Mouse (Mus musculus): ENCODE measurements at regions not wholly inside any gene's neighbourhood (a gene's known extent, or its start where the extent isn't known, plus 50 kb on each side); places are given as distances from the start of the nearest gene placed in this dataset.

DNA sequence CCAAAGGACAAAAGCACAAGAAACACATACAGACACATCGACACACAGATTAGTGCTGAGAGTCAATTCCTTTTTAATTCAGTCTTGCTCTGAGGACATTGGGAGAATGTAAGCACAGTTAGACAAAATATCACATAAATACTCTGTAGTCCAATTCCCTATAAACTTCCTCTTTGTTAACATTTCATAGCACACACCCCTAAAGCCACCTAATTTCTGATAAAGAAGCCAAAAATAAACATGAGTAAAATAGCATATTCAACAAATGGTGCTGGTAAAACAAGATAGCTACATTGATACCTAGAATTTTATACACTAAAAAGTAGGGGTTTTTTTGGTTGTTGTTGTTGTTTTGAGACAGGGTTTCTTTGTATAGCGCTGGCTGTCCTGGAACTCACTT lies 356.6 kb downstream of the Smarca1 start:
- no peak for ATAC-seq
- Histone ChIP-seq H3K36me3 (ENCODE audit: control insufficient read depth, insufficient read depth, low read length) (no peaks in the 10 kb centered on the region), H3K9me3 (replicated peaks; ENCODE audit: control insufficient read depth, low read length) (no peaks in the 10 kb centered on the region), H3K4me2 (ENCODE audit: low read length) (no peak overlapping the region), H3K27ac (ENCODE audit: low read depth, low read length) (no peak overlapping the region), H3K9ac (ENCODE audit: low read length) (no peak overlapping the region), H3K4me1 (ENCODE audit: control insufficient read depth, insufficient read depth, low read length) (no peaks in the 10 kb centered on the region), H3K27me3 (replicated peaks; ENCODE audit: control insufficient read depth, insufficient read depth, low read length) (no peaks in the 10 kb centered on the region), H3K4me3 (ENCODE audit: low read depth, low read length) (no peak overlapping the region)
- 91% methylated on average over 2 of the region's 2 CpGs for WGBS
- no peak for DNase-seq (ENCODE audit: low spot score)

DNA sequence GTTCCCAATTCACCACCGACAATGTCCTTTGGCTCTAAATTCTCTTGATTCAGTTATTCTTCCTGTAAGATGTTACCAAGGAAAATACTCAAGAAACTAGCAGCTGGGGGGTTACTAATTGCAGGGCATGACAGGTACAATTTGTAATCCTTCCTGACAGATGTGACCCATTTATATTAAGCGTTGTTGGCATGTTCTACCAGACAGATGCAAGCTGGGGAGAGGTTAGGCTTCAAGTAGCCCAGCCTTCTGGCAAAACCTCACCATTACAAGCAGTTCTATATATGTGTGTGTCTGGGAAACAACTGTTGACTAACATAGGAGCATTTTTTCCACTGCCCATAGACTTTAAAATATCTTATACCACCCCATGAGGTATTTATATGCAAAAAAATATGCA lies 397.7 kb downstream of the Smarca1 start:
- no peak overlapping the region for H3K4me2 ChIP-seq (ENCODE audit: low read length)
- H3K36me3 ChIP-seq (ENCODE audit: control insufficient read depth, insufficient read depth, low read length) = no peaks in the 10 kb centered on the region
- H3K4me1 ChIP-seq (ENCODE audit: control insufficient read depth, insufficient read depth, low read length) = no peaks in the 10 kb centered on the region
- no peaks in the 10 kb centered on the region for H3K9me3 ChIP-seq (replicated peaks; ENCODE audit: control insufficient read depth, low read length)
- no peak overlapping the region for H3K9ac ChIP-seq (ENCODE audit: low read length)
- no peak for ATAC-seq
- WGBS = 60% methylated on average over 2 of the region's 2 CpGs
- H3K27ac ChIP-seq (ENCODE audit: low read depth, low read length) = no peak overlapping the region
- no peak overlapping the region for H3K4me3 ChIP-seq (ENCODE audit: low read depth, low read length)
- H3K27me3 ChIP-seq (replicated peaks; ENCODE audit: control insufficient read depth, insufficient read depth, low read length) = no peaks in the 10 kb centered on the region
- no peak for DNase-seq (ENCODE audit: low spot score)

DNA sequence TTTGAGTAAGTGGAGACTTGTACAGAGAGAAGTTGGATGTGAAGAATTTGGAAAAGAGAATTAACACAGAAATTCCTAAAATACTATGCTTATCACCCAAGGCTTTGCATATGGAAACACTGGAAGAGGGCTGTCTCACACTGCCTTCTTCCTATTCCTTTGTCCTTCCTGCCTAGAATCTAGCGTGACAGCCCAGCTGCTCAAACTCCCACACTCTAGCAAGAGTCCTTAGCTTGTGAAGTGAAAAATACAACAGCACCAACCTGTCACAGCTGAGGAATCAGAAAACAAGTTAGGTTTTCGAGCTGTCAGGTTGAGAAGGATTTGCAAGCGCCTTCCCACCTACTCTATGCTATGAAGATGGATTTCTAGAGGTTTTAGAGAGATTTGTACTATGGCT lies 410.0 kb downstream of the Smarca1 start:
- Histone ChIP-seq H3K27ac (ENCODE audit: low read depth, low read length) (no peak overlapping the region), H3K9me3 (replicated peaks; ENCODE audit: control insufficient read depth, low read length) (no peaks in the 10 kb centered on the region), H3K9ac (ENCODE audit: low read length) (no peak overlapping the region), H3K4me1 (ENCODE audit: control insufficient read depth, insufficient read depth, low read length) (no peaks in the 10 kb centered on the region), H3K27me3 (replicated peaks; ENCODE audit: control insufficient read depth, insufficient read depth, low read length) (no peaks in the 10 kb centered on the region), H3K36me3 (ENCODE audit: control insufficient read depth, insufficient read depth, low read length) (no peaks in the 10 kb centered on the region), H3K4me2 (ENCODE audit: low read length) (no peak overlapping the region), H3K4me3 (ENCODE audit: low read depth, low read length) (no peak overlapping the region)
- 66% methylated on average over 3 of the region's 3 CpGs for WGBS
- DNase-seq (ENCODE audit: low spot score) (no peak), ATAC-seq (no peak)

DNA sequence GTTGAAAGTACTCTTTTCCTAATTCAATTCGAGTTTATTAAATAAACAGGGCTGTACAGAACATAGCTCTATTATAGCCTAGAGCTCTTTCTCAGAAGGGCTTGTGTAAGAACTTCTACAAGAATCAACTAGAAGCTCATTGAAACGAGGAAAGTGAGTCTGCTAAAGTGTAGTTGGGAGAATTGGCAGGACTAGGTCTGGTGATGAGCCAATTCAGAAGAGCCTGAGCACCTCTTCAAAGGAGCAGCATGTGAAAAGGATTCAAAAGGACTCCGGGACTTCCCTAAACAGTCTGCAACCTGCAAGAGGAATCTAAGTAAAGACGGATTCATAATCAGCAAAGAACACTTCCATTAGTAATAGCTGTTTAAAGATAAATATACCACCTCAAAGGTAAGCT lies 414.5 kb downstream of the Smarca1 start:
- Histone ChIP-seq H3K36me3 (ENCODE audit: control insufficient read depth, insufficient read depth, low read length) (no peaks in the 10 kb centered on the region), H3K4me3 (ENCODE audit: low read depth, low read length) (no peak overlapping the region)
- 44% methylated on average over 4 of the region's 4 CpGs for WGBS

DNA sequence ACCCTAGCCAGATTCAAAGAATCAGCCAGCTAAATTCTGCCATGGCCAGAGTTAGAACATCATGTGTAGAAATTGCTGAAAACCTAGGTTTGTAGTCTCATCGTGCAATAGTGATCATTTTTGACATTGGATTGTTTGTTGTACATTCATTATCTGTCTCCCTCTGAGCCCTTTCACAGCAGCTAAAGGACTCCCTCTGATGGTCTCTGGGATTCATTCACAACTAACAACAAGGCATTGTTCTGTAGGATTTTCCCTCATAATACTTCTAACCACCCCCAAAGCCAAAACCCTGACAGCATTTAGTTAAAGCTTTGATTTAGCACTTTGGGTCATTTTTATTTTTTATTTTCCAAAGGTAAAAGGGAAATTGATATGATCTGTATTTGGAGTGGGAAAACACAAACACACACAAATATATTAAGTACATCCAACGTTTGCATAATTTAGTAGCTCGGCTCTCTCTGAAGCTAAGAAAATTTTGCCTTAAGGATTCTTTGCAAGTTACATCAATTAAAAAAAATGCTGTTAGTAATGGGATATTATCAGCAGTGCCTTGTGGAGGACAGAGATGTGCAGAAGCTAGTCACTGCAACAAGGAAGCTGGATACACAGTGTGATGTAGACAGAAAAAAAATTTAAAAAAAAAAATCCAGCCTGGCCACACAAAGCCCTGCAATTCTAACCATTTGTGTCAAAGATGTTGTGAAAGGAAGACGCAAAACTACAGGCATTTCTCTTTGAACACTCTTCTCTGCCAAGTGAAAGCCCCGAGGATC lies 425.9 kb downstream of the Smarca1 start:
- ATAC-seq = peak; percentile 46; the same call in 1 of the 2 replicates

More for the DNA sequence above, 414.5 kb downstream of the Smarca1 start:
- no peak overlapping the region for H3K9ac ChIP-seq (ENCODE audit: low read length)
- no peak overlapping the region for H3K4me2 ChIP-seq (ENCODE audit: low read length)
- no peaks in the 10 kb centered on the region for H3K27me3 ChIP-seq (replicated peaks; ENCODE audit: control insufficient read depth, insufficient read depth, low read length)
- H3K4me1 ChIP-seq (ENCODE audit: control insufficient read depth, insufficient read depth, low read length) = no peaks in the 10 kb centered on the region
- no peaks in the 10 kb centered on the region for H3K9me3 ChIP-seq (replicated peaks; ENCODE audit: control insufficient read depth, low read length)
- no peak for DNase-seq (ENCODE audit: low spot score)
- H3K27ac ChIP-seq (ENCODE audit: low read depth, low read length) = no peak overlapping the region
- ATAC-seq = no peak

DNA sequence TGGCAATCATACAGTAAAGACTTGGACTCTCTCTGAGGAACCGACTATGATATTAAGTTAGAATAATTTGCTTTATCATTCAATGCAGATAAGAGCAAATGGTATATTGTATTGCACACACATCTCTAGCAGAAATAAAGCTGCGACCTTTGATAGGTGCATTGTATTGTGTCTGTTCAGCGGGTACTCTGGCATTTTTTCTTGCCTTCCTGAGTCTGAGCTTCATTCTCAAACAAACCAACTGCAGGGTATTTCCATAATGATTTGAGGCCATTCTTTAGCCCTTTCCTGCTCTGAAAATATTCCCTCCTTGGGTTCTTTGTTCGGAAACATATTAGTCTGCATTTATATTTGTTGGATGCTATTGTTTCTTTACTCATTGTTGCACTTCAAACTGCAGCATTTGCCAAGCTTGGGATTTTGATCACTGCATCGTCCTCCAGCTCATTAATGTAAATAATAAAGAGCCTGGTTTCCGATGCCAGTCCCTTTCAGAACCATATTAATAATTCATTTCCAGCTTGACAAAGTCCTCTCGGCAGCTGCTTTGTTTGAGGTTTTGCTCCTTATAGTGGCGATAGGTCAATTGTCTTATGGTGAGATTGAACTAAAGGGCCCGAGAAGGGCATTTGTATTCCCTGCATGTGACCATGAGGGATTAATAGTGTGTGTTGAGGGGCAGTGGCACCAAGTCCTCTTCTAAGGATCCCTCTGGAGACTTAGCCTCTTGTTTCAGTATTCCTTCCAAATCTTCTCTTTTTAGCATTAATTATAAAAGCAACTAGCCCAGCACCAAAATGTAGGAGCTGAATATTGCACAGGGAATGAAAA lies 430.9 kb downstream of the Smarca1 start:
- Histone ChIP-seq H3K9me3 (replicated peaks; ENCODE audit: control insufficient read depth, low read length) (no peaks in the 10 kb centered on the region), H3K4me3 (ENCODE audit: low read depth, low read length) (no peak overlapping the region), H3K4me1 (ENCODE audit: control insufficient read depth, insufficient read depth, low read length) (no peaks in the 10 kb centered on the region), H3K4me2 (ENCODE audit: low read length) (no peak overlapping the region), H3K36me3 (ENCODE audit: control insufficient read depth, insufficient read depth, low read length) (no peaks in the 10 kb centered on the region), H3K27ac (ENCODE audit: low read depth, low read length) (no peak overlapping the region), H3K27me3 (replicated peaks; ENCODE audit: control insufficient read depth, insufficient read depth, low read length) (no peaks in the 10 kb centered on the region), H3K9ac (ENCODE audit: low read length) (no peak overlapping the region)
- 46% methylated on average over 9 of the region's 9 CpGs for WGBS
- ATAC-seq = 0 out of 2 replicates have a peak, but pooled peaks have one; percentile 29
- DNase-seq (ENCODE audit: low spot score) = peak; percentile 31

More for the DNA sequence above, 425.9 kb downstream of the Smarca1 start:
- Histone ChIP-seq H3K36me3 (ENCODE audit: control insufficient read depth, insufficient read depth, low read length) (no peaks in the 10 kb centered on the region), H3K27ac (ENCODE audit: low read depth, low read length) (no peak overlapping the region), H3K4me2 (ENCODE audit: low read length) (no peak overlapping the region), H3K27me3 (replicated peaks; ENCODE audit: control insufficient read depth, insufficient read depth, low read length) (no peaks in the 10 kb centered on the region), H3K9ac (ENCODE audit: low read length) (no peak overlapping the region), H3K4me1 (ENCODE audit: control insufficient read depth, insufficient read depth, low read length) (no peaks in the 10 kb centered on the region), H3K4me3 (ENCODE audit: low read depth, low read length) (no peak overlapping the region), H3K9me3 (replicated peaks; ENCODE audit: control insufficient read depth, low read length) (no peaks in the 10 kb centered on the region)
- peak; percentile 14 for DNase-seq (ENCODE audit: low spot score)
- 33% methylated on average over 5 of the region's 5 CpGs for WGBS

All from forebrain, embryonic 14.5 days (tissue).